Mouse (Mus musculus) liver, embryonic 14.5 days (tissue): Measurements from ENCODE around the gene Mob1b. TPM values are rescaled to one million over a fixed set of nuclear protein-coding genes. Genes with fewer than 3 reads are reported as not detected.

Experiments used
- ATAC-seq: fragments of 200-750 bp; cut with Nextera tagmentation; 2 replicates; pipeline ENCODE4 v1.8.0; 2017; ENCODE audit warnings: moderate number of reproducible peaks, mild to moderate bottlenecking, moderate library complexity; ENCODE audit not compliant: insufficient read depth
- DNase-seq, 3 experiments: peaks; one replicate each; pipeline ENCODE4 v3.0.0-alpha.2; 2012 to 2013; ENCODE audit warnings: low read depth in 3 of 3, low spot score in 3 of 3
- H3K27ac ChIP-seq: fragments of 300-500 bp; sonication (generic); 2 replicates; pipeline ENCODE4 v1.5.1; 2014; ENCODE audit warnings: moderate library complexity, mild to moderate bottlenecking, control low read depth, inconsistent platforms
- H3K27me3 ChIP-seq: fragments of 300-500 bp; sonication (generic); 2 replicates; pipeline ENCODE4 v1.6.1; 2014; ENCODE audit warnings: mild to moderate bottlenecking, low read length, moderate library complexity; ENCODE audit not compliant: control insufficient read depth, insufficient read depth
- H3K36me3 ChIP-seq: fragments of 300-500 bp; sonication (generic); replicated peaks from 2 replicates; pipeline ENCODE4 v1.6.1; 2014; ENCODE audit warnings: low read depth; ENCODE audit not compliant: control insufficient read depth, insufficient read depth
- H3K4me1 ChIP-seq, 2 experiments: fragments of 200-500 bp in 1 of 2; fragments of 300-500 bp in 1 of 2; sonication (generic) in 1 of 2; replicated peaks; 2 replicates each; pipeline ENCODE4 v1.6.1; 2012 to 2014; ENCODE audit warnings: antibody characterized with exemption in 1 of 2, inconsistent platforms in 1 of 2, low read length in 1 of 2; ENCODE audit not compliant: control insufficient read depth in 2 of 2, insufficient read depth in 2 of 2
- H3K4me2 ChIP-seq: fragments of 300-500 bp; sonication (generic); 2 replicates; pipeline ENCODE4 v1.6.1; 2014; ENCODE audit warnings: low read depth, mild to moderate bottlenecking, control low read depth, moderate library complexity
- H3K4me3 ChIP-seq, 2 experiments: fragments of 200-500 bp in 1 of 2; fragments of 300-500 bp in 1 of 2; sonication (generic) in 1 of 2; 2 replicates each; pipeline ENCODE4 v1.5.1; 2012 to 2014; ENCODE audit warnings: low read depth in 2 of 2, low read length in 2 of 2, mild to moderate bottlenecking in 2 of 2, control low read depth in 1 of 2, inconsistent platforms in 1 of 2, moderate library complexity in 1 of 2; ENCODE audit not compliant: insufficient read depth in 1 of 2
- H3K9ac ChIP-seq: fragments of 300-500 bp; sonication (generic); replicated peaks from 2 replicates; pipeline ENCODE4 v1.6.1; 2014; ENCODE audit warnings: mild to moderate bottlenecking, control low read depth, moderate library complexity
- H3K9me3 ChIP-seq: fragments of 300-500 bp; sonication (generic); 2 replicates; pipeline ENCODE4 v1.6.1; 2016; ENCODE audit warnings: low read length, mixed read lengths; ENCODE audit not compliant: control insufficient read depth
- CTCF ChIP-seq: IDR thresholded peaks from 2 replicates; pipeline ENCODE4 v1.5.1; 2016; ENCODE audit warnings: antibody characterized with exemption, low read depth, control low read depth
- EP300 ChIP-seq: IDR thresholded peaks from 2 replicates; pipeline ENCODE4 v1.6.1; 2016; ENCODE audit warnings: antibody characterized with exemption, low read depth
- WGBS: fragments of 180-500 bp; shearing (Covaris S2); extraction: QIAGEN DNeasy Blood & Tissue Kit; methylation state at CpG from one replicate; pipeline ENCODE4 v1.1.7; 2014; ENCODE audit not compliant: insufficient replicate concordance; 5-methylcytosine and 5-hydroxymethylcytosine counted together
- polyA plus RNA-seq, 2 experiments: library from polyadenylated mRNA; depleted of rRNA in 1 of 2; stranded (reverse) in 1 of 2; unstranded in 1 of 2; fragments of >200 nt; fragmentation: Nextera tagmentation in 1 of 2; extraction: Ambion mirVana in 1 of 2; gene quantifications; 2 replicates each; pipeline versions ENCODE4 v1.2.1 to v1.2.3; 2012 to 2014

Mob1b gene
- polyA plus RNA-seq, 2 experiments, result 6.6 to 9.4 TPM

DNA sequence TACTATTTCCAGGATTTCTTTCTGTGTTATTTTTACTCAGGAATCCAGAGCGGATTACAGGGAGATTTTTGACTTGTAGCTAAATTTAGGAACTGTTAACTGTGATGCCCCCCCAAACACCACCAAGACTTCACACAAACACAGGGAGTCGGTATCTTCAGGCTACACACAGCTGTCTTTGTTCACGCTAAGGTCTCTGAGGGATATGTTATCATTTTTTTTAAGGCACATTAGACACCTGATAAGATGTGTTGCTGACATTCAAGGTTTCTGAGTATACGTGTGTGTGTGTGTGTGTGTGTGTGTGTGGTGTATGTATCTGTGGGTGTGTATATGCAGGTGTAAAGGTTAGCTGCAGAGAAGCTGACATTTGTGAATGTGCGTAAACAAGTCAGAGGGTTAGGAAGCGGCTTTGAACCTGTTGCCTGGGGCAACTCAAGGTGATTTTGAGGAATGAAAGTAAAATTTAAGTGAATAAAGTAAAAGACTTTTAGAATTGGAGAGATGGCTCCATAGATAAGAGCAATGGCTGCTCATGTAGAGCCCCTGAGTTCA is 34.8 kb upstream of the Mob1b start:
- Histone ChIP-seq H3K9me3 (no peaks in the 10 kb centered on the region), H3K4me1 (peaks cover 0 to 3% of the 10 kb centered on the region in 2 experiments; a peak in 1 of 4 replicates), H3K36me3 (no peaks in the 10 kb centered on the region), H3K4me3 (no peak overlapping the region), H3K4me2 (no peak overlapping the region), H3K27ac (no peak overlapping the region), H3K9ac (no peak overlapping the region), H3K27me3 (peaks cover 4% of the 10 kb centered on the region; the same call in 1 of the 2 replicates)
- 0 out of 2 replicates have a peak, but pooled peaks have one; percentile 14 for TF ChIP-seq EP300
- no peak for TF ChIP-seq CTCF
- ATAC-seq (peak; percentile 46), DNase-seq (no peak)
- 31% methylated on average over 6 of the region's 6 CpGs for WGBS

DNA sequence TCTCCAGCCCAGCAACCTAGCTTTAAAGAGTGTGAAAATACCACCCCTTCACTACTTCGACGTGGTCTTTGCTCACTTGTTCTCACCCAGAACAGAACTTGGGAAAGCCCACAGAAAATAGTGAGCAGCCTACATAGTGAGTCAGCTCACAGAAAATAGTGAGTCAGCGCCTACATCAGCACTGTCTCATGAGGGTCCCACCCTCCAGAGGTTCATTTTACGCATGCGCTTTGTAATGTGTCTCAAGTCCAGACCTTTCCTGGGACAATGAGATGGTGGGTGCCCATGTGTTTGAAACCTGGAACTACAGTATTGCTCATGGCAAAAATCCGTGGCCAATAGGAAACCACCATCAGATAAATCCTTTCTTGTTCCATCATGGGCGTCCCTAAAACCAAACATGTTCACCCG is 32.7 kb upstream of the Mob1b start:
- Histone ChIP-seq H3K4me3 (no peak overlapping the region), H3K9ac (no peak overlapping the region), H3K27ac (no peak overlapping the region), H3K36me3 (no peaks in the 10 kb centered on the region), H3K4me2 (no peak overlapping the region), H3K4me1 (peaks cover 0 to 3% of the 10 kb centered on the region in 2 experiments; a peak in 1 of 4 replicates), H3K9me3 (no peaks in the 10 kb centered on the region), H3K27me3 (peaks cover 4% of the 10 kb centered on the region; the same call in 1 of the 2 replicates)
- TF ChIP-seq EP300 (no peak), CTCF (no peak)
- DNase-seq (no peak), ATAC-seq (no peak)
- WGBS, result 53% methylated on average over 8 of the region's 8 CpGs

DNA sequence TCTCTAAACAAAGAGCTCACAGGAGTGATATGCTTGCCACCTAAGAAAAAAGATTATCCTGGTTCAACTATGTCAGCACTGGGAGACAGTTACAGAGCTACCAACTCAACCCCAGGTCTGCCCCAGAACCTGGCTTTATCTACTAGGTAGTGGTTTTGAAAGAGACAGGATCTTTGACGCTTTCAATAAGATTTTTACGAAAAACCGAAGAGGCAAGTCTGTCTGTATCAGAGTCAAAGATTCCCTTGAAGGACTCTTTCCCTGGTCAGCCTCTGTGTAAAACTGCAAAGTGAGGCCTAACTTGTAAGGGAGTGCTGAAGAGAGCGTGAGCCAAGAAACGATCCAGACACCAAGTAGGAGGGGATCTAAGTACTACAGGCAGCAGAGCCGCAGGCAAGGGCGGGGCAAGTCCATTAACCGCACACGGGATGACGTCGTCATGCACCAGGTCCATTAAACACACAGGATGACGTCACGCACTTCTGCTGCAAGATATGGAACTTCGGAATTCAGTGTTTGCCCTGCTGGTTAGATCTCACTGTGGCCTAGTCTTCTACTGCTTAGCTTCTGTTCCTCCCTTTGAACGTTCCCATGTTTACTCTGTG is 32.0 kb upstream of the Mob1b start:
- no peak for DNase-seq
- 61% methylated on average over 15 of the region's 15 CpGs for WGBS

DNA sequence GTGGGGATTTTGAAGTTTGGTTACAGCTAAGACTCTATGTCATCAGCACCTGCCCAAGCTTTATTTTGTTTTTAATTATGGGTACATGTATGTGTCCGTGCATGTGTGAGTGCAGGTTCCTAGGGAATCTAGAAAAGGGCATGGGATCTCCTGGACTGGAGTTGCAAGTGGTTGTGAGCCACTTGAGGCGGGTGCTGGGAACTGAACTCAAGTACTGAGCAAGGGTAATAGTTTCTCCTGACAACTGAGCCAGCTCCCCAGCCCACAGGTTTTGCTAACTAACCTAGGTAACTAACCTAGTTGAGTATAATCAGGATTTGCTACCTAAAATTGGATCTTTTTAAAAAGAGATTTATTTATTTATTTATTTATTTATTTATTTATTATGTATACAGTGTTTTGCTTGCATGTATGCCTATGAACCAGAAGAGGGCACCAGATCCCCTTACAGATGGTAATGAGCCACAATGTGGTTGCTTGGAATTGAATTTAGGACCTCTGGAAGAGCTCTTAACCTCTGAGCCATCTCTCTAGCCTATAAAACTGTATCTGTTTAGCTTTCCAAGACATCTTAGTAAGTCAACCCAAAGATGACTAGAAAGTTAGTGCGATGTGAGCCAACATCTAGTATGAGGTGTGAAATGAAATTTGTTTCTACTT is 31.2 kb upstream of the Mob1b start:
- peaks cover 4% of the 10 kb centered on the region; the same call in 1 of the 2 replicates for H3K27me3 ChIP-seq
- no peak for ATAC-seq
- no peak for TF ChIP-seq EP300
- peak; percentile 64 for TF ChIP-seq CTCF
- H3K4me2 ChIP-seq, result no peak overlapping the region
- no peaks in the 10 kb centered on the region for H3K36me3 ChIP-seq
- H3K4me1 ChIP-seq, result no peaks in the 10 kb centered on the region; a peak in 1 of 4 replicates
- 58% methylated on average over 3 of the region's 3 CpGs for WGBS
- H3K9ac ChIP-seq, result no peak overlapping the region
- no peaks in the 10 kb centered on the region for H3K9me3 ChIP-seq
- H3K27ac ChIP-seq, result no peak overlapping the region
- H3K4me3 ChIP-seq, result no peak overlapping the region
- no peak for DNase-seq

More for the DNA sequence above, 32.0 kb upstream of the Mob1b start:
- Histone ChIP-seq H3K27me3 (peaks cover 4% of the 10 kb centered on the region; the same call in 1 of the 2 replicates), H3K9me3 (no peaks in the 10 kb centered on the region), H3K4me1 (peaks cover 0 to under 1% of the 10 kb centered on the region in 2 experiments; a peak in 1 of 4 replicates), H3K9ac (no peak overlapping the region), H3K27ac (no peak overlapping the region), H3K4me3 (no peak overlapping the region), H3K4me2 (no peak overlapping the region), H3K36me3 (no peaks in the 10 kb centered on the region)
- no peak for TF ChIP-seq CTCF
- TF ChIP-seq EP300, result no peak
- peak; percentile 26; the same call in 1 of the 2 replicates for ATAC-seq
